Mouse (Mus musculus) bone marrow macrophage, adult 2 months (primary cell): ENCODE measurements around the gene Map2k2.

Experiments used
- CTCF ChIP-seq: IDR thresholded peaks from 2 replicates; pipeline ENCODE4 v1.5.1; 2012; ENCODE audit warnings: low read depth, mild to moderate bottlenecking, low read length, moderate library complexity
- POLR2A ChIP-seq: IDR thresholded peaks from 2 replicates; pipeline ENCODE4 v1.6.1; 2012; ENCODE audit warnings: mild to moderate bottlenecking, low read depth, low read length, borderline replicate concordance

DNA sequence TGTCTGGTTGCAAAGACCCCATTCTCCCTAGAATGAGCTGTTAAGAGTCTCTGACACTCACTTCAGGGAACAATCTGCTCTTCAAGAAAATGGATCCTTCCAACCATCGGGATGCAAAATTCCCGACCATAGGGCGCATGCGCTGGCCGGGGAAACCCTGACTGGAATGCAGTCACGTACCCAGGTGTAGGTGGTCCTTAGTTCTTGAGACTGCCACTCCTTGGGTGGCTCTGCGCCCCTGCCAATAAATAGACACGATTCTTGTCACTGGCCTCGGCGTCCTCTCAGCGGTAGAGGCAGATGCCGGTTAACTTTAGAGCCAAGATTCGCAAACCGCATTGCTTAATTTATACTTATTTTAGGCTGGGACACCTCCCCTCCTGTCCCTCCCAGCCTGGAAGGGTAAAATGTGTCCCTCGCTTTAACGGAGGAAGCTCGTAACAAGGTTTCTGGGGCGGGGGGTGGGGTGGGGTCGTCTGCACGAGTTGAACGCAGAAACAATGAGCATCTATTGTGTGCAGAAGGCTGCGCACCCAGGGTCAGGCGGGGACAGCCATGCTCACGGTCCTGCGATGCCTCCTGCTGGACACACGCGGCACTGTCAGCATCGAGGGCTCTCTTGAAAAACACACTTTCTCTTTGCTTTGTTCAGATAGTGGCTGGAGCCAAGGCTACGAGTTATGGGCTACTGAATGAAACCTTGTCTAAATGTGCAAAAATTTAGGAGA lies 69.1 kb downstream of the Map2k2 start:
- peak; percentile 50; the same call in 1 of the 2 replicates for TF ChIP-seq CTCF
- TF ChIP-seq POLR2A: no peak
